Mouse (Mus musculus): ENCODE measurements around the gene Zdhhc12.
"Not testable (repeated sequence)": the region's sequence is repeated elsewhere in the genome, so short reads cannot be mapped to it uniquely, and the experiment has no call there.

The Zdhhc12 gene

DNA sequence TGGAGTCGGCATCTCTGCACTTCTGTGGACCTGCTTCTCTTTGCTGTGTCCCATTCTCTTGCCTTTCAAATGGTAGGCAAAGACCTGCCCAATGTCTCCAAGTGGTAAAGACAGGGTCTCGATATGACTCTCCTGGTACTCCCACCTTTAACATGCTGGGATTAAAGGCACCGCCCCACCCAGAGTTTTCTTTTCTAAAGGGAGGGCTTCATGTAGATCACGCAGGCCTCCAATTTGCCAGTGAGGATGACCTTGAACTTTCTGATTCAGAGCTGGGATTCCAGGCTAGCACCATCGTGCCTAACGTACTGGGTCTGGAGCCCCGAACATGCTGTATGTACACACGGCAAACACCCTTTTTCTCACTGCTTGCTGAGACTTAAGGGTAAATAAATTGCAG is 30.2 kb downstream of the Zdhhc12 start:
- no peak for DNase-seq

DNA sequence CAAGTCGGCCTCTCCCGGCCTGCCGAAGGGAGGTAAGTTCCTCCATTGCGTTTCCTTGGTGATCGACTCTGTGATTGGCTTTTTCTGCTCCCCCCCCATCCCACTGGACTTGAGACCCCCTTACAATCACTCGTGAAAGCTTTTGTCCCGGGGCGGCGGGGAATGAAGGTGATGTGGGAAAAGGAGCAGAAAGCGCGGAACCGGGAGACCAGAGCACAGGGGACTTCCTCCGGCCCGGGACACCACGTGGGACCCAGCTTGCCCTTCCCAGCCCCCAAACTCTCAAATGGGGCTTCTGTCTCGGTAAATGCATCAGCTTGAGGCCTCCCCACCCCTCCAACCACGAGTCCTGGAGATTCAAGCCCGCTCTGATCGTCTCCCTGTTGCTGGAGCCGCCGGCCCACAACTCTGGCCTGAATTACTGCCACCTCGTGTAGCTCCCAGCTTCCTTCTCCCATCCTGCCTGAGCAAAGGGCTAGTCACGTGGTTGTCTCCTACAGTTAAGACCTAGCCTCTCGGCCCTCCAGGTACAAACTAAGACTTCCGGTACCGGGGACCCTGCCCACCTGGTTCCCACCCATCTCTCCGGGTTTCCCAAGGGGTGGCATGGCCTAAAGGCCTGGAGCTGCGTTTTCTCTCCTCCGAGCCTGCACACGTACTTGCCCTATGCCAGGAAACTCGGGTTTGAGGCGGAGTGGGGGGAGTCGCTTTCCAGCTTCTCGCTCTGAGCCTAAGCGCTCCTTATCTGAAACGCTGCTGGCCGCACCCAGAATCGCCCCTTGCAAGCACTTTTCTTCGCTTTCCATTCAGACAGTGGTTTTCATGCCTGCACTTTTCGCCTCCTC is 31.0 kb downstream of the Zdhhc12 start:
- peak; percentile 66 for DNase-seq

GRCm38 (mm10) chr2:30061215-30062166 is 32.0 kb downstream of the Zdhhc12 start:
- DNase-seq: peak; percentile 47

- no peak for DNase-seq
Observed at GRCm38 (mm10) chr2:30058418-30058817, 35.0 kb downstream of the Zdhhc12 start.

GRCm38 (mm10) chr2:30057223-30057904 is 36.1 kb downstream of the Zdhhc12 start, which contains the start of gene Set:
Gene Set, plus strand, starts transcription at chr2:30057378.
- DNase-seq: no peak

DNA sequence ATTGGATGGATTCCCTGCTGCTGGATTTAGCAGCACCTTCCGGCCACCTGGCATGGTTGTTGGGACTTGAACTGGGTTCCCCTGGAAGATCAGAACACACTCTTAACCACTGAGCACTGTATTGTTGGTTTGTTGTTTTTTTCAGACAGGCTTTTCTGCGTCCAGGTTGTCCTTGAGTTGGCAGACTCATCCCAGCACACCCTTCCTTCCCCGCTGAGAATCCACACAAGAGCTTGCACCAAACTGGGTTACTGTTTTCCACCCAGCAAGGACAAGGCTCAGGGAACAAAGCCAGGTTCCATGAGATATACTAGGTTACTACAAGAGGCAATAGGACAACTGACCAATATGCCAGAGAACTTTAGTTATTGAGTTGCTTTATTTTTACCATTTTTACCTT is 36.7 kb downstream of the Zdhhc12 start:
- DNase-seq: no peak

DNA sequence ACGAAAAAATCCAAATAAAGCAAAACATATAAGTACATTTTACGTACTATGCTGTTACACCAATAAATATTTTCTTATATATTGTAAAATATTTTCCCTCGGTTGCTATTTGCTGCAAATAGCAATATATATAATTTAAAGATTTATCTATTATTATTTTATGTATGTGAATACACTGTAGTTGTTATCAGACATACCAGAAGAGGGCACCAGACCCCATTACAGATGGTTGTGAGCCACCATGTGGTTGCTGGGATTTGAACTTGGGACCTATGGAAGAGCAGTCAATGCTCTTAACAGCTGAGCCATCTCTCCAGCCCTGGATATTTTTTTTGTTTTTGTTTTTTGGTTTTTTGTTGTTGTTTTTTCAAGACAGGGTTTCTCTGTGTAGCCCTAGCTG is 38.1 kb downstream of the Zdhhc12 start:
- not testable (repeated sequence) for DNase-seq

- DNase-seq: no peak
Observed at GRCm38 (mm10) chr2:30051992-30052761, 41.3 kb downstream of the Zdhhc12 start.

- DNase-seq: no peak
Observed at GRCm38 (mm10) chr2:30049831-30050230, 43.6 kb downstream of the Zdhhc12 start.

GRCm38 (mm10) chr2:30048699-30049388 is 44.6 kb downstream of the Zdhhc12 start, which contains the start of gene Wdr34:
Gene Wdr34, minus strand, starts transcription at chr2:30048881.
- DNase-seq: peak; percentile 96

GRCm38 (mm10) chr2:30048101-30048501 is 45.3 kb downstream of the Zdhhc12 start:
- no peak for DNase-seq

DNA sequence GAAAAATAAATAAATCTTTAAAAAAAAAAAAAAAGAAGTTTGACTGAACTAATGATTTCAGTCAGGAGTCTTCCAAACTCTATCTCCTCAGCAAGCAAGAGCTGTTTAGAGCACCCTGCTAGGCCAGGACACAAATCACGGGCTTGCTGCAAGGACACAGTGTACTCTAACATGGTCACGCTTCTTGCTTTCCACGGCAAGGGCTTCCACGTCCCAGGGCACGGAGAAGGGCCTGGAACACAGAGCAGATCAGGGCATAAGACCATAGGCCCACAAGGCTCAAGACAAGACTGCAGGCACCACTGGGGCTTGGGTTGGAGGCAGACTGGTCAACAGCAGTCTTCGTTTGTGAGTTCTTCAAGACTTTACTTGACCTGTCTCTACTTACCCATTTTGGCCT is 46.3 kb downstream of the Zdhhc12 start:
- DNase-seq: no peak

GRCm38 (mm10) chr2:30044550-30044949 is 48.9 kb downstream of the Zdhhc12 start:
- no peak for DNase-seq

DNA sequence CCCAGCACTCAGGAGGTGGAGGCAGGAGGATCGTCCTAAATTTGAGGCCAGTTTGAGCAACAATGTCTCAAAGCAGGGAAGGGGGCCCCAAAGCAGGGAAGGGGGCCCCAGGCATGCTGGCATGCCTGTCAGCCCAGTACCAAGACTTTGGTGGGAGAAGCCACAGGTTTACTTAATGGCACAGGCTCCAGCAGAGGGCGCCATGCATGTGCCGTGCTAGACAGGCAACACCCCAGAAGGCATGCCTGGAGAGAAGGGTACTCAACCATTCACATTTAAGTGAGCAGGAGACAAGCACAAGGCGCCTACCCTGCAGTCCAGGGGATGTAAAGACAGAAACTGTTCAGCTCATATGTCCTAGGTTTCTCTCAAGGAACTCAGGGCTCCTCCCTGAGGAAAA is 51.0 kb downstream of the Zdhhc12 start:
- DNase-seq: peak; percentile 68

Measured in cerebellum, adult 9-10 months (tissue).